Mouse (Mus musculus): ENCODE results near the gene Otog.

GRCm38 (mm10) chr7:46200021-46200420, 40.8 kb upstream of the Otog start:
- TF ChIP-seq CTCF (IDR thresholded peaks at IDR 0.05; ENCODE audit: extremely low read depth, insufficient read length, insufficient replicate concordance, low read depth, low read length): no peak
- TF ChIP-seq POLR2A (IDR thresholded peaks at IDR 0.05; ENCODE audit: low read depth, low read length): no peak
